In the genomic region with DNA sequence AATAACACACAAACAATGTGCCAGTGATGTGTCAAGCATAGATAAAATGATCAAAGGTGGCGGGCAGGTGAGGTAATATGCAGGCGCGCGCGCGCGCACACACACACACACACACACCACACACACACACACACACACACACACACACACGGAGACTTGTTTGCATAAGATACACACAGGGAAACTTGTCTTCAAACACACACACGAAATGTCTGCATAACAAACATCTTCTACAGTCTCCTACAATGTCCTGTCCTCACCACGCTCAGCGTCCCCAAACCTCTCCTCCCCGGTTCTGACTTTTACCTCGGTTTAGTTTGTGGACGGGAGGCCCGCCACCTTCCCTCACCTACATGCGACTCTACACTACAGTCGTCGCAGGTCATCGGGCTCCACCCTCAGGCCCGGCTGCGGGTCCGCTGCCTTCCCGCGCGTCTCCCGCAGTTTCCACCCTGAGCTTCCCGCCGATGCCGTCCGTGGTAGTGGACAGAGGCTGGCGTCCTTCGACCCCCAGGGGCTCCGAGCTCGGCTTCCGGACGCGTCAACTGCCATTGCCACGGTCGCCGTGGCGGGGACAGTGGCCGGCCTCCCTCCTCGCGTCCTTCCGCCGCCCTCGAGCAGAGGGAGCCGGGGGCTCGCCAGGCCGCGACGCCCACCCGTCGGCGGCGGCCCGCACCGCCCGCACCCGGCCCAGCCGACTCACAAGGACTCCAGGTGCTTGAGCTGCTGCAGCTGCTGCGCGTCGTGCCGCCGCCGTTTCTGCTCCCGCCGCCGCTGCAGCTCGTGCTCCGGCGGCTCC, we compare ENCODE assay signal across 9 mouse cellular contexts. TPM values are rescaled to one million over a fixed set of nuclear protein-coding genes. Genes with fewer than 3 reads are reported as not detected.
DNase-seq lines count a peak whose midpoint lies in the region; ATAC-seq and TF ChIP-seq lines count a peak whose summit lies in the region.
"Had no signal": no experiment of that assay in that cellular context is flagged by ENCODE, and none has a peak within 500 bp of the region (broad histone marks: within the 10 kb centered on the region; RNA-seq: fewer than 3 reads in every experiment).

No protein-coding gene starts in this region.

- H3K36me3 ChIP-seq in kidney, adult 2 months (ENCODE audit: control insufficient read depth, insufficient read depth, low read length): no peaks in the 10 kb centered on the region
- peaks cover 4% of the 10 kb centered on the region; the same call in 1 of the 2 replicates for H3K36me3 ChIP-seq in liver, embryonic 15.5 days (replicated peaks)

- under 1% methylated on average over 73 of the region's 73 CpGs for WGBS in kidney, adult 2 months
- under 1% methylated on average over 73 of the region's 73 CpGs for WGBS in liver, embryonic 15.5 days (ENCODE audit: insufficient replicate concordance)

- H3K9me3 ChIP-seq in liver, embryonic 15.5 days (replicated peaks): no peaks in the 10 kb centered on the region

- peak overlapping the region; percentile 83 for H3K9ac ChIP-seq in liver, embryonic 15.5 days

- no peaks in the 10 kb centered on the region for H3K27me3 ChIP-seq in kidney, adult 2 months (replicated peaks; ENCODE audit: control insufficient read depth, insufficient read depth, low read length)
- H3K27me3 ChIP-seq in liver, embryonic 15.5 days: no peaks in the 10 kb centered on the region

- H3K4me3 ChIP-seq in kidney, adult 2 months (ENCODE audit: insufficient read depth, low read depth, low read length): peak overlapping the region; percentile 92
- peak overlapping the region; percentile 83 for H3K4me3 ChIP-seq in liver, embryonic 15.5 days (replicated peaks)

- DNase-seq in A20 (ENCODE audit: low read depth, low spot score) (peak; percentile 78), MN1 (ENCODE audit: low spot score) (peak; percentile 25)
- peak; percentile 69 to 70 for DNase-seq in cerebellum, postnatal 10 days
- DNase-seq in kidney, adult 2 months: peak; percentile 51
- DNase-seq in neural tube, embryonic 10.5 days (ENCODE audit: extremely low spot score, low spot score): peak; percentile 72
- DNase-seq in thymus, postnatal 0 days (ENCODE audit: low spot score): peak; percentile 66

- TF ChIP-seq CTCF in kidney, adult 2 months (conservative IDR thresholded peaks at IDR 0.05; ENCODE audit: insufficient read depth, insufficient read length, low read depth, low read length): no peak

- H3K27ac ChIP-seq in kidney, adult 2 months (ENCODE audit: insufficient read depth, low read depth, low read length): peak overlapping the region; percentile 80
- H3K27ac ChIP-seq in liver, embryonic 15.5 days (replicated peaks): peak overlapping the region; percentile 79

- no peak for TF ChIP-seq POLR2A in kidney, adult 2 months (IDR thresholded peaks at IDR 0.05; ENCODE audit: low read depth, low read length)

- H3K4me2 ChIP-seq in liver, embryonic 15.5 days: peak overlapping the region; percentile 99

- H3K4me1 ChIP-seq in kidney, adult 2 months (ENCODE audit: control insufficient read depth, insufficient read depth, low read length): peaks cover 3% of the 10 kb centered on the region; the same call in 1 of the 2 replicates
- peaks cover 24% of the 10 kb centered on the region for H3K4me1 ChIP-seq in liver, embryonic 15.5 days (replicated peaks)

- ATAC-seq in granulocyte monocyte progenitor cell, adult 5-6 weeks (replicated peaks; ENCODE audit: poor library complexity, severe bottlenecking): peak; percentile 54
- peak; percentile 73 for ATAC-seq in liver, embryonic 15.5 days (ENCODE audit: insufficient read depth)

RNA-seq across cellular contexts. Expression of gene Rp9, which starts 2.0 kb away (rescaled TPM):
- 80.0 and 88.0 TPM in 2 replicates for total RNA-seq in granulocyte monocyte progenitor cell, adult 5-6 weeks (2014; fragmentation: Nextera tagmentation)
- total RNA-seq in granulocyte monocyte progenitor cell, adult 5-6 weeks (2017): 164 and 168 TPM in 2 replicates
- 56.9 and 61.8 TPM in 2 replicates for polyA plus RNA-seq in kidney, adult 2 months (2012; rRNA removed)
- polyA plus RNA-seq in liver, embryonic 15.5 days (2015; fragmentation: Nextera tagmentation; extraction: Ambion mirVana): 29.1 and 30.3 TPM in 2 replicates
- polyA plus RNA-seq in thymus, postnatal 0 days (2015; fragmentation: Nextera tagmentation; extraction: Ambion mirVana): 126 and 150 TPM in 2 replicates

RNA-seq across cellular contexts. Expression of gene Bbs9, which starts 7.9 kb away (rescaled TPM):
- total RNA-seq in granulocyte monocyte progenitor cell, adult 5-6 weeks (2014; fragmentation: Nextera tagmentation): 10.9 and 20.5 TPM in 2 replicates
- total RNA-seq in granulocyte monocyte progenitor cell, adult 5-6 weeks (2017): 14.8 and 18.4 TPM in 2 replicates
- polyA plus RNA-seq in kidney, adult 2 months (2012; rRNA removed): 12.7 and 14.1 TPM in 2 replicates
- 2.3 TPM in 2 replicates for polyA plus RNA-seq in liver, embryonic 15.5 days (2015; fragmentation: Nextera tagmentation; extraction: Ambion mirVana)
- polyA plus RNA-seq in thymus, postnatal 0 days (2015; fragmentation: Nextera tagmentation; extraction: Ambion mirVana): 14.8 and 16.0 TPM in 2 replicates

RNA-seq across cellular contexts. Expression of gene Gm17545, which starts 13.5 kb away (rescaled TPM):
- not detected in 2 replicates for total RNA-seq in granulocyte monocyte progenitor cell, adult 5-6 weeks (2014; fragmentation: Nextera tagmentation)
- total RNA-seq in granulocyte monocyte progenitor cell, adult 5-6 weeks (2017): not detected in 2 replicates
- not detected in 2 replicates for polyA plus RNA-seq in kidney, adult 2 months (2012; rRNA removed)
- polyA plus RNA-seq in liver, embryonic 15.5 days (2015; fragmentation: Nextera tagmentation; extraction: Ambion mirVana): not detected in 2 replicates
- not detected in 2 replicates for polyA plus RNA-seq in thymus, postnatal 0 days (2015; fragmentation: Nextera tagmentation; extraction: Ambion mirVana)
- total RNA-seq: layer of hippocampus, postnatal 14 days had no signal

RNA-seq across cellular contexts. Expression of gene 9530077C05Rik, which starts 56.3 kb away (rescaled TPM):
- total RNA-seq in granulocyte monocyte progenitor cell, adult 5-6 weeks (2014; fragmentation: Nextera tagmentation): 2.1 TPM in 1 of 2 replicates, not detected in the other
- 2.0 and 2.1 TPM in 2 replicates for total RNA-seq in granulocyte monocyte progenitor cell, adult 5-6 weeks (2017)
- polyA plus RNA-seq in kidney, adult 2 months (2012; rRNA removed): 1.0 and 1.1 TPM in 2 replicates
- polyA plus RNA-seq in liver, embryonic 15.5 days (2015; fragmentation: Nextera tagmentation; extraction: Ambion mirVana): 1.8 and 2.0 TPM in 2 replicates
- 12.3 and 16.2 TPM in 2 replicates for polyA plus RNA-seq in thymus, postnatal 0 days (2015; fragmentation: Nextera tagmentation; extraction: Ambion mirVana)

Comparison
In these comparisons a context has a peak if more than half of its experiments do, and no peak if none do; other contexts are left out.
1. Peak in every context shown above with its lines: DNase-seq, ATAC-seq, H3K4me3 ChIP-seq and H3K27ac ChIP-seq.
2. DNase-seq: peak in every context shown above with its lines; median percentile 78 in A20; 72 in neural tube, embryonic 10.5 days; 70 in cerebellum, postnatal 10 days; 66 in thymus, postnatal 0 days; 51 in kidney, adult 2 months; 25 in MN1.